Mouse (Mus musculus) liver, postnatal 0 days (tissue): Measurements from ENCODE around the gene Msh4.

Source experiments
- CTCF ChIP-seq: sonication (generic); IDR thresholded peaks from 2 replicates; pipeline ENCODE4 v1.5.1; 2016; ENCODE audit warnings: antibody characterized with exemption, low read depth
- EP300 ChIP-seq: IDR thresholded peaks from 2 replicates; pipeline ENCODE4 v1.6.1; 2016; ENCODE audit warnings: antibody characterized with exemption, low read depth, mild to moderate bottlenecking

DNA sequence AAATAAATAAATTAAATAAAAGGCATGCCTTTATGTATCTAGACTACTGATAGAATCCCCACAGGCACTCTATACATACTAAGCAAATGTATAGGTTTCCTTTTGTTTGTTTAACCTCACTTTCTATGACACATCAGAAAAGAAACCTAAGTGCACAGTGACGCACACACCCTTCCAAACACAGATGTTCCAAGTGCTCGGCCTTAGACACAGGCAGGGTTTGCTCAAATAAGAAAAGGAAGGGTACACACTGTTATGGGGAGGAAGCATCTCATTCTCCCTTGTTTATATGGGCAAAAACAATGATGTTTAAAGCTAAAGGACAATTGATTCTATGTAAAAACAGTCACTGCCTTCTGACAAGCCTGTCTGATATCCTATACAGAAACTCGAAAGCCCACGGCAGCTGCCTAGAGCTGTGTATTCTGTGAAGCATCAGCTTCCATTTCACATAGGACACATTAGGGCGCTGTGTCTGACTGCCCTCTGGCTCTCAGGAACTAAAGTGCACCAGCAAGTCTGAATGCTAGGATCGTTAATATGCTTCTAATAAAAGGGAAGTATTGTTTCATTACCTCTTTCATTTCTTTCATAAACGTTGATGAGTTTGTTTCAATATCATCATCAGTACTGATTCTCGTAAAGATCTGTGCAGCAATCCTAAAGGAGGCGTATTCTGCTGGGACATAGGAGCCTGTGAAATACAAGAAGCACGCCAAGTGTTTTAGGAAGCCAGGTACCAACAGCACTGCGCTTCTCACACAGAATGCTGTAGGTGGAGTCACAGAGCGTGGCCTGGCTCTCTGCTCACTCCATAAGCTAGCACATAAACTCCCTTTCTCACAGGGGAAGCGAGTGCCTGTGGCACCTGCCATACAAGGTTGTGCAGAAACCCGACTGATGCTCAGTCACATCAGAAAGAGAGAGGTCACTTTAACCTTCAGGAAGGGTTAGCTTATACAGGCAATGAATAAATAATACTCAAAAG lies 38.5 kb downstream of the Msh4 start:
- TF ChIP-seq EP300 (no peak), CTCF (peak; percentile 34)
